In genomic region chr12:84605860-84606259, GRCm38 (mm10) we compare ENCODE assay signal across 12 mouse cellular contexts. TPM values are rescaled to one million over a fixed set of nuclear protein-coding genes. Genes with fewer than 3 reads are reported as not detected.
DNase-seq lines count a peak whose midpoint lies in the region; ATAC-seq and TF ChIP-seq lines count a peak whose summit lies in the region.
"Had no signal": no experiment of that assay in that cellular context is flagged by ENCODE, and none has a peak within 500 bp of the region (broad histone marks: within the 10 kb centered on the region; RNA-seq: fewer than 3 reads in every experiment).

No protein-coding gene starts in this region.

- H3K4me1 ChIP-seq in kidney, embryonic 14.5 days (ENCODE audit: control insufficient read depth, insufficient read depth, low read length), result no peaks in the 10 kb centered on the region
- H3K4me1 ChIP-seq in embryonic fibroblast, embryonic 13.5 days (ENCODE audit: control insufficient read depth, insufficient read depth, low read length), result no peaks in the 10 kb centered on the region
- H3K4me1 ChIP-seq in midbrain, embryonic 10.5 days, result no peaks in the 10 kb centered on the region
- H3K4me1 ChIP-seq in forebrain, embryonic 12.5 days, result no peaks in the 10 kb centered on the region
- H3K4me1 ChIP-seq: embryonic facial prominence, embryonic 13.5 days; midbrain, embryonic 12.5 days had no signal

- H3K36me3 ChIP-seq in kidney, embryonic 14.5 days (ENCODE audit: control insufficient read depth, insufficient read depth, low read length), result peaks cover 15% of the 10 kb centered on the region; the same call in 1 of the 2 replicates
- H3K36me3 ChIP-seq in midbrain, embryonic 10.5 days, result peaks cover 44% of the 10 kb centered on the region
- H3K36me3 ChIP-seq in forebrain, embryonic 12.5 days (replicated peaks), result peaks cover 15% of the 10 kb centered on the region

- TF ChIP-seq POLR2A in embryonic fibroblast, embryonic 13.5 days (IDR thresholded peaks at IDR 0.05; ENCODE audit: low read depth, low read length), result no peak

- TF ChIP-seq CTCF in embryonic fibroblast, embryonic 13.5 days (IDR thresholded peaks at IDR 0.05; ENCODE audit: borderline replicate concordance, insufficient read depth, low read length), result peak; percentile 47; the same call in 1 of the 2 replicates

- no peak overlapping the region for H3K4me3 ChIP-seq in kidney, embryonic 14.5 days (ENCODE audit: low read length)
- H3K4me3 ChIP-seq in embryonic fibroblast, embryonic 13.5 days (ENCODE audit: insufficient read depth, low read length), result no peak overlapping the region
- H3K4me3 ChIP-seq in midbrain, embryonic 10.5 days, result no peak overlapping the region
- H3K4me3 ChIP-seq in forebrain, embryonic 12.5 days (replicated peaks), result no peak overlapping the region
- H3K4me3 ChIP-seq: embryonic facial prominence, embryonic 13.5 days; midbrain, embryonic 12.5 days had no signal

- H3K9me3 ChIP-seq in kidney, embryonic 14.5 days (ENCODE audit: control insufficient read depth, low read length), result no peaks in the 10 kb centered on the region
- no peaks in the 10 kb centered on the region for H3K9me3 ChIP-seq in midbrain, embryonic 10.5 days (replicated peaks)
- H3K9me3 ChIP-seq in forebrain, embryonic 12.5 days, result no peaks in the 10 kb centered on the region
- H3K9me3 ChIP-seq: embryonic facial prominence, embryonic 13.5 days; midbrain, embryonic 12.5 days had no signal

- 69% methylated on average over 7 of the region's 7 CpGs for WGBS in kidney, embryonic 14.5 days
- 87% methylated on average over 7 of the region's 7 CpGs for WGBS in midbrain, embryonic 10.5 days
- 86% methylated on average over 7 of the region's 7 CpGs for WGBS in forebrain, embryonic 12.5 days

- no peak overlapping the region for H3K4me2 ChIP-seq in kidney, embryonic 14.5 days (replicated peaks; ENCODE audit: low read depth, low read length)
- H3K4me2 ChIP-seq in forebrain, embryonic 12.5 days, result no peak overlapping the region
- H3K4me2 ChIP-seq: embryonic facial prominence, embryonic 13.5 days; midbrain, embryonic 12.5 days had no signal

- peak; percentile 24 for DNase-seq in adrenal gland, postnatal 10 days
- no peak for DNase-seq in adrenal gland, postnatal 25 days
- DNase-seq in kidney, postnatal 4 days, result peak; percentile 56 to 58
- peak; percentile 19 for DNase-seq in 416B (ENCODE audit: low read depth)
- DNase-seq in midbrain, embryonic 10.5 days (ENCODE audit: low spot score), result no peak
- DNase-seq: gastrocnemius, postnatal 25 days had no signal

- no peak overlapping the region for H3K9ac ChIP-seq in kidney, embryonic 14.5 days (ENCODE audit: low read depth, low read length)
- no peak overlapping the region for H3K9ac ChIP-seq in forebrain, embryonic 12.5 days
- H3K9ac ChIP-seq: embryonic facial prominence, embryonic 13.5 days; midbrain, embryonic 12.5 days had no signal

- no peak for ATAC-seq in kidney, embryonic 14.5 days (ENCODE audit: low FRiP score, low TSS enrichment)
- no peak for ATAC-seq in forebrain, embryonic 12.5 days (ENCODE audit: low FRiP score)
- ATAC-seq: hindbrain, embryonic 16.5 days had no signal

- H3K27ac ChIP-seq in kidney, embryonic 14.5 days (ENCODE audit: low read depth, low read length), result no peak overlapping the region
- H3K27ac ChIP-seq in embryonic fibroblast, embryonic 13.5 days (ENCODE audit: insufficient read depth, low read length), result no peak overlapping the region
- no peak overlapping the region for H3K27ac ChIP-seq in midbrain, embryonic 10.5 days (replicated peaks)
- no peak overlapping the region for H3K27ac ChIP-seq in forebrain, embryonic 12.5 days
- H3K27ac ChIP-seq: embryonic facial prominence, embryonic 13.5 days; midbrain, embryonic 12.5 days had no signal

- H3K27me3 ChIP-seq in kidney, embryonic 14.5 days (ENCODE audit: control insufficient read depth, insufficient read depth, low read length), result no peaks in the 10 kb centered on the region
- H3K27me3 ChIP-seq in midbrain, embryonic 10.5 days (ENCODE audit: low read depth, poor library complexity, severe bottlenecking), result no peaks in the 10 kb centered on the region
- no peaks in the 10 kb centered on the region for H3K27me3 ChIP-seq in forebrain, embryonic 12.5 days
- H3K27me3 ChIP-seq: embryonic facial prominence, embryonic 13.5 days; midbrain, embryonic 12.5 days had no signal

RNA-seq across cellular contexts. Expression of gene Abcd4, which starts 11.4 kb away (rescaled TPM):
- total RNA-seq in adrenal gland, postnatal 10 days (2021), result 10 to 100 TPM in 1 of 2 experiments, 1 to 10 TPM in 1; 10.0 to 14.6 TPM
- 18.1 and 21.0 TPM in 2 replicates for total RNA-seq in adrenal gland, postnatal 25 days (2021)
- 10.0 and 14.8 TPM in 2 replicates for polyA plus RNA-seq in kidney, embryonic 14.5 days (2014; fragmentation: Nextera tagmentation; extraction: Ambion mirVana)
- polyA plus RNA-seq in embryonic fibroblast, embryonic 13.5 days (2011; ENCODE audit: insufficient read length, low read depth, missing spikeins), result 14.7 and 18.2 TPM in 2 replicates
- 13.3 TPM in 2 replicates for polyA plus RNA-seq in midbrain, embryonic 10.5 days (2016; fragmentation: Nextera tagmentation; extraction: Ambion mirVana)
- polyA plus RNA-seq in forebrain, embryonic 12.5 days (2016; fragmentation: Nextera tagmentation; extraction: Ambion mirVana), result 14.3 and 14.4 TPM in 2 replicates

RNA-seq across cellular contexts. Expression of gene Vrtn, which starts 35.0 kb away (rescaled TPM):
- total RNA-seq in adrenal gland, postnatal 10 days (2021), result not detected
- not detected in 2 replicates for total RNA-seq in adrenal gland, postnatal 25 days (2021)
- not detected in 2 replicates for polyA plus RNA-seq in kidney, embryonic 14.5 days (2014; fragmentation: Nextera tagmentation; extraction: Ambion mirVana)
- polyA plus RNA-seq in embryonic fibroblast, embryonic 13.5 days (2011; ENCODE audit: insufficient read length, low read depth, missing spikeins), result not detected in 2 replicates
- polyA plus RNA-seq in midbrain, embryonic 10.5 days (2016; fragmentation: Nextera tagmentation; extraction: Ambion mirVana), result not detected in 2 replicates
- polyA plus RNA-seq in forebrain, embryonic 12.5 days (2016; fragmentation: Nextera tagmentation; extraction: Ambion mirVana), result not detected in 2 replicates
- total RNA-seq: gastrocnemius, postnatal 25 days had no signal
- polyA plus RNA-seq: embryonic facial prominence, embryonic 13.5 days; hindbrain, embryonic 16.5 days; midbrain, embryonic 12.5 days had no signal

RNA-seq across cellular contexts. Expression of gene Vsx2, which starts 36.3 kb away (rescaled TPM):
- total RNA-seq in adrenal gland, postnatal 10 days (2021), result not detected
- not detected in 2 replicates for total RNA-seq in adrenal gland, postnatal 25 days (2021)
- 0.06 TPM in 1 of 2 replicates, not detected in the other for polyA plus RNA-seq in kidney, embryonic 14.5 days (2014; fragmentation: Nextera tagmentation; extraction: Ambion mirVana)
- polyA plus RNA-seq in embryonic fibroblast, embryonic 13.5 days (2011; ENCODE audit: insufficient read length, low read depth, missing spikeins), result not detected in 2 replicates
- 1.0 and 1.9 TPM in 2 replicates for polyA plus RNA-seq in midbrain, embryonic 10.5 days (2016; fragmentation: Nextera tagmentation; extraction: Ambion mirVana)
- polyA plus RNA-seq in forebrain, embryonic 12.5 days (2016; fragmentation: Nextera tagmentation; extraction: Ambion mirVana), result 0.08 and 0.37 TPM in 2 replicates
- total RNA-seq: gastrocnemius, postnatal 25 days had no signal

Comparison
In these comparisons a context has a peak if more than half of its experiments do, and no peak if none do; other contexts are left out.
1. DNase-seq: peak in adrenal gland, postnatal 10 days (single experiment), kidney, postnatal 4 days (2 of 2) and 416B (single experiment); none in adrenal gland, postnatal 25 days (single experiment) and midbrain, embryonic 10.5 days (single experiment).